Mouse (Mus musculus): Measurements from ENCODE around the gene Nkapl. TPM values are rescaled to one million over a fixed set of nuclear protein-coding genes. Genes with fewer than 3 reads are reported as not detected.
A peak's percentile ranks its signal among the peaks of the same experiment; 100 is the strongest.
"Not testable (repeated sequence)": the region's sequence is repeated elsewhere in the genome, so short reads cannot be mapped to it uniquely, and the experiment has no call there.

Nkapl gene
- polyA plus RNA-seq, 1 experiment from 2014 or later, result 3.2 TPM

- Histone ChIP-seq H3K36me3 (ENCODE audit: control insufficient read depth, insufficient read depth, low read length) (no peaks in the 10 kb centered on the region), H3K27me3 (replicated peaks; ENCODE audit: control insufficient read depth, insufficient read depth, low read length) (no peaks in the 10 kb centered on the region), H3K9ac (ENCODE audit: low read depth, low read length) (no peak overlapping the region; the same call in 1 of the 2 replicates), H3K4me2 (ENCODE audit: low read length) (no peak overlapping the region), H3K27ac (ENCODE audit: low read depth, low read length) (no peak overlapping the region), H3K9me3 (ENCODE audit: control insufficient read depth, low read length) (no peaks in the 10 kb centered on the region), H3K4me3 (ENCODE audit: low read length) (no peak overlapping the region), H3K4me1 (ENCODE audit: control insufficient read depth, insufficient read depth, low read depth, low read length) (no peaks in the 10 kb centered on the region)
- ATAC-seq, result no peak
- WGBS, result 32% methylated on average over 4 of the region's 4 CpGs
These were observed 4.1 kb upstream of the Nkapl start for GRCm38 (mm10) chr13:21472427-21472826.

DNA sequence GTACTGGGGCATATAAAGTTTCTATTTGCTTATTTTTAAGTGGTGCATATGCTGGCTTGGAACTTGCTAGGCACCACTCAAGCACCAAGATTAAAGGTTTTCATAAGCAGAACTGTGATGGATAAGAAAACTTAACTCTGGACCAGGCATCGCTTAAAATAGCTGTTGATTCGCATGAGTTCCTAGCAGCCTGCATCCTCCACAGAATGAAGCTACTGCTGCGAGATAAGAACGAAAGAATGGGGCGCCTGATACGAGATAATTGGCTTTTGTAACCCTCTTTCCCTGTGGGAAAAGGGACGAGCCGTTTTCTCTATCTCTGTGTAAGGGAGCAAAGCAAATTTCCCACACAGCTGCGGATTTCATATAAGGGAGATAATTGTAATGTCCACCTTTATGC lies 788 bp upstream of the Nkapl start:
- Histone ChIP-seq H3K9ac (ENCODE audit: low read depth, low read length) (no peak overlapping the region), H3K4me2 (ENCODE audit: low read length) (peak overlapping the region; percentile 93), H3K27ac (ENCODE audit: low read depth, low read length) (no peak overlapping the region), H3K4me1 (ENCODE audit: control insufficient read depth, insufficient read depth, low read depth, low read length) (no peaks in the 10 kb centered on the region), H3K27me3 (replicated peaks; ENCODE audit: control insufficient read depth, insufficient read depth, low read length) (no peaks in the 10 kb centered on the region), H3K36me3 (ENCODE audit: control insufficient read depth, insufficient read depth, low read length) (no peaks in the 10 kb centered on the region), H3K9me3 (ENCODE audit: control insufficient read depth, low read length) (no peaks in the 10 kb centered on the region), H3K4me3 (ENCODE audit: low read length) (no peak overlapping the region)
- no peak for ATAC-seq
- WGBS, result 29% methylated on average over 9 of the region's 9 CpGs

- Histone ChIP-seq H3K4me1 (ENCODE audit: control insufficient read depth, insufficient read depth, low read depth, low read length) (no peaks in the 10 kb centered on the region), H3K4me2 (ENCODE audit: low read length) (no peak overlapping the region), H3K4me3 (ENCODE audit: low read length) (no peak overlapping the region), H3K9me3 (ENCODE audit: control insufficient read depth, low read length) (no peaks in the 10 kb centered on the region), H3K9ac (ENCODE audit: low read depth, low read length) (no peak overlapping the region), H3K36me3 (ENCODE audit: control insufficient read depth, insufficient read depth, low read length) (no peaks in the 10 kb centered on the region), H3K27me3 (replicated peaks; ENCODE audit: control insufficient read depth, insufficient read depth, low read length) (no peaks in the 10 kb centered on the region), H3K27ac (ENCODE audit: low read depth, low read length) (no peak overlapping the region)
- no peak for ATAC-seq
- WGBS, result 90% methylated on average over 10 of the region's 10 CpGs
These were observed 973 bp downstream of the Nkapl start for GRCm38 (mm10) chr13:21467336-21467735.

GRCm38 (mm10) chr13:21462516-21462915 lies 5.8 kb downstream of the Nkapl start:
- not testable (repeated sequence) for H3K4me2 ChIP-seq (ENCODE audit: low read length); H3K4me3 ChIP-seq (ENCODE audit: low read length); H3K4me1 ChIP-seq (ENCODE audit: control insufficient read depth, insufficient read depth, low read depth, low read length); H3K9ac ChIP-seq (ENCODE audit: low read depth, low read length); ATAC-seq; H3K27me3 ChIP-seq (replicated peaks; ENCODE audit: control insufficient read depth, insufficient read depth, low read length); H3K27ac ChIP-seq (ENCODE audit: low read depth, low read length); H3K9me3 ChIP-seq (ENCODE audit: control insufficient read depth, low read length); H3K36me3 ChIP-seq (ENCODE audit: control insufficient read depth, insufficient read depth, low read length)
- WGBS, result 52% methylated on average over 9 of the region's 9 CpGs

GRCm38 (mm10) chr13:21456347-21456746 lies 12.0 kb downstream of the Nkapl start:
- H3K4me1 ChIP-seq (ENCODE audit: control insufficient read depth, insufficient read depth, low read depth, low read length), result peaks cover 6% of the 10 kb centered on the region
- no peak overlapping the region for H3K27ac ChIP-seq (ENCODE audit: low read depth, low read length)
- WGBS, result 13% methylated on average over 4 of the region's 4 CpGs
- no peak overlapping the region for H3K4me3 ChIP-seq (ENCODE audit: low read length)
- H3K36me3 ChIP-seq (ENCODE audit: control insufficient read depth, insufficient read depth, low read length), result no peaks in the 10 kb centered on the region
- H3K27me3 ChIP-seq (replicated peaks; ENCODE audit: control insufficient read depth, insufficient read depth, low read length), result peaks cover 8% of the 10 kb centered on the region; the same call in 1 of the 2 replicates
- no peak for ATAC-seq
- H3K9ac ChIP-seq (ENCODE audit: low read depth, low read length), result no peak overlapping the region
- no peak overlapping the region for H3K4me2 ChIP-seq (ENCODE audit: low read length)
- no peaks in the 10 kb centered on the region for H3K9me3 ChIP-seq (ENCODE audit: control insufficient read depth, low read length)

DNA sequence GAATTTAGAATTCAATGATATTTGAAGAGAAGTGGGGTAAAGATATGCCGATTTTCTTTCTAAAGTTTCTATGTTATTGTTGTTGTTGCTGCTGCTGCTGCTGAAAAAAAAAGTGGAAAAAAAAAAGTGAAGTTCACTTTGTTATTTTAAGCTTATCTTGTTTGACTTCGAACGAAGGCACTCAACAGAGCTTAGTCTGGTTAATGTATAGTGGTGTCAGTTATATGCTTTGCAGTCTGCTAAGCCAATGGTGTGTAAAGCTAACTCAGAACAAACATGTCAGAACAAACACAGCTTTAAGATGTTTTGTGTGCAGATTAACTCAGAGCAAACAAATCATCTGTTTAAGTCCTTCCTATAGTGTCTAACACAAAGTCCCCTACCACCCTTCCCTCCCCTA lies 14.2 kb downstream of the Nkapl start:
- no peaks in the 10 kb centered on the region for H3K36me3 ChIP-seq (ENCODE audit: control insufficient read depth, insufficient read depth, low read length)
- no peak overlapping the region for H3K4me2 ChIP-seq (ENCODE audit: low read length)
- no peak for ATAC-seq
- peaks cover 6% of the 10 kb centered on the region for H3K4me1 ChIP-seq (ENCODE audit: control insufficient read depth, insufficient read depth, low read depth, low read length)
- no peak overlapping the region for H3K27ac ChIP-seq (ENCODE audit: low read depth, low read length)
- H3K27me3 ChIP-seq (replicated peaks; ENCODE audit: control insufficient read depth, insufficient read depth, low read length), result 0 out of 2 replicates have a peak, but pooled peaks cover 8% of the 10 kb centered on the region
- no peak overlapping the region for H3K4me3 ChIP-seq (ENCODE audit: low read length)
- H3K9me3 ChIP-seq (ENCODE audit: control insufficient read depth, low read length), result no peaks in the 10 kb centered on the region
- no peak overlapping the region for H3K9ac ChIP-seq (ENCODE audit: low read depth, low read length)
- WGBS, result 94% methylated on average over 3 of the region's 3 CpGs

DNA sequence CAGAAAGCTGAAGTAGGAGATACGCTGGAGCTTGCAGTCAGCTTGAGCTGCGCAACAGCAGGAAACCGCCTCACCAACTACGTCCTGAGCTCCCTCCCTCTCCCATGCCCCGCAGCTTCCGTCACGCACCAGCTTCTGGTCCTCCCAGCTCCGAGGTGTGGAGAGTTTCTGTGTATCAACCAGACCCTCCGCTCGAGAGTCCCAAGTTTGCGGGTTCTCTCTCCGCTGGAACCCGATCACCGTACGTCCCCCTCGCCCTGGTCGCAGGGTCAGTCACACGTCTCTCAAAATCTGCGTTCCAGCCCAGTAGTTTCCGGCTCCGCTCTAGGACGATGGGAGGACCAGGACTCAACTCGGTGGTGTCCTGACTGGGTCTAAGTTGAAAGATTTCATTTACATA lies 14.9 kb downstream of the Nkapl start, which contains the start of gene Zscan26:
Gene Zscan26 (minus strand): TSS at position 282 of the 400 bp plus-strand sequence.
- no peaks in the 10 kb centered on the region for H3K36me3 ChIP-seq (ENCODE audit: control insufficient read depth, insufficient read depth, low read length)
- WGBS, result 0% methylated on average over 23 of the region's 23 CpGs
- no peaks in the 10 kb centered on the region for H3K9me3 ChIP-seq (ENCODE audit: control insufficient read depth, low read length)
- peaks cover 6% of the 10 kb centered on the region for H3K4me1 ChIP-seq (ENCODE audit: control insufficient read depth, insufficient read depth, low read depth, low read length)
- H3K27me3 ChIP-seq (replicated peaks; ENCODE audit: control insufficient read depth, insufficient read depth, low read length), result 0 out of 2 replicates have a peak, but pooled peaks cover 8% of the 10 kb centered on the region
- peak within 1 kb of the TSS; percentile 83 for H3K27ac ChIP-seq (ENCODE audit: low read depth, low read length)
- H3K4me2 ChIP-seq (ENCODE audit: low read length), result peak within 1 kb of the TSS; percentile 75
- peak; percentile 97 for ATAC-seq
- H3K4me3 ChIP-seq (ENCODE audit: low read length), result peak within 1 kb of the TSS; percentile 70
- peak within 1 kb of the TSS; percentile 73 for H3K9ac ChIP-seq (ENCODE audit: low read depth, low read length)

DNA sequence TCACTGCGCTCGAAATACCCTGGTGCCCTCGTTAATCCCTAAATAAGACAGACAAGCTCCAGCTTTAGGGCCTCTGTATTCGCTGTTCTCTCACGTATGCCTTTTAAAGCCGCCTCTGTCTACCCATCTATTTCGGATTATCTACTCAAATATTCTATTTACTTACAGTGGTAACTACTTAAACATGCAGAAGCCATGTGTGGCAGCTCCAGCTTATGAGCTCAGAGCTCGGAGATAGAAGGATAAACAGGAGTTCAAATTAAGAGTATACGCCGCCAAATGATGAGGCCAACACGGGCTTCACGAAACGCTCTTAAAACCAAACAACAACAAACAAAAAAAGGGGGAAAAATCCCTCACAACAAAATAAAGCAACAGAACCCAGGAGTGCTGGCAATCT lies 15.3 kb downstream of the Nkapl start:
- peak overlapping the region; percentile 83 for H3K27ac ChIP-seq (ENCODE audit: low read depth, low read length)
- peak overlapping the region; percentile 75 for H3K4me2 ChIP-seq (ENCODE audit: low read length)
- 0 out of 2 replicates have a peak, but pooled peaks cover 8% of the 10 kb centered on the region for H3K27me3 ChIP-seq (replicated peaks; ENCODE audit: control insufficient read depth, insufficient read depth, low read length)
- 4% methylated on average over 13 of the region's 13 CpGs for WGBS
- H3K9ac ChIP-seq (ENCODE audit: low read depth, low read length), result peak overlapping the region; percentile 73
- peaks cover 6% of the 10 kb centered on the region for H3K4me1 ChIP-seq (ENCODE audit: control insufficient read depth, insufficient read depth, low read depth, low read length)
- no peaks in the 10 kb centered on the region for H3K9me3 ChIP-seq (ENCODE audit: control insufficient read depth, low read length)
- peaks cover 1% of the 10 kb centered on the region; the same call in 1 of the 2 replicates for H3K36me3 ChIP-seq (ENCODE audit: control insufficient read depth, insufficient read depth, low read length)
- ATAC-seq, result peak; percentile 34; the same call in 1 of the 2 replicates
- H3K4me3 ChIP-seq (ENCODE audit: low read length), result peak overlapping the region; percentile 70

GRCm38 (mm10) chr13:21447856-21448614 lies 20.3 kb downstream of the Nkapl start:
- H3K9ac ChIP-seq (ENCODE audit: low read depth, low read length), result no peak overlapping the region
- H3K4me1 ChIP-seq (ENCODE audit: control insufficient read depth, insufficient read depth, low read depth, low read length), result peaks cover 3% of the 10 kb centered on the region
- H3K27me3 ChIP-seq (replicated peaks; ENCODE audit: control insufficient read depth, insufficient read depth, low read length), result no peaks in the 10 kb centered on the region
- H3K9me3 ChIP-seq (ENCODE audit: control insufficient read depth, low read length), result no peaks in the 10 kb centered on the region
- H3K4me3 ChIP-seq (ENCODE audit: low read length), result no peak overlapping the region
- ATAC-seq, result no peak
- H3K36me3 ChIP-seq (ENCODE audit: control insufficient read depth, insufficient read depth, low read length), result peaks cover 31% of the 10 kb centered on the region
- no peak overlapping the region for H3K4me2 ChIP-seq (ENCODE audit: low read length)
- no peak overlapping the region for H3K27ac ChIP-seq (ENCODE audit: low read depth, low read length)
- 91% methylated on average over 16 of the region's 16 CpGs for WGBS
